Mouse (Mus musculus) monocyte, adult 5-6 weeks (primary cell): ENCODE data around the gene Ppl. TPM values are rescaled to one million over a fixed set of nuclear protein-coding genes. Genes with fewer than 3 reads are reported as not detected.
A peak's percentile ranks its signal among the peaks of the same experiment; 100 is the strongest.

ENCODE experiments used
- ATAC-seq: fragments of 153-309, 156-312 bp; replicated peaks from 2 replicates; pipeline ENCODE4 v1.8.0; 2017; ENCODE audit warnings: mild to moderate bottlenecking; ENCODE audit not compliant: low TSS enrichment, insufficient number of reproducible peaks, severe bottlenecking, poor library complexity, low FRiP score
- total RNA-seq: library from RNA; stranded (forward); fragments of 200-1000, 200-491, 200-594 nt; gene quantifications from 3 replicates; pipeline ENCODE4 v1.2.3, GENCODE M21; 2017

Gene Ppl
- total RNA-seq, 1 experiment from 2014 or later: 0.29 TPM

- peak; percentile 40; the same call in 1 of the 2 replicates for ATAC-seq
Measured at GRCm38 (mm10) chr16:5050251-5051110, 81.7 kb downstream of the Ppl start.

GRCm38 (mm10) chr16:5049774-5050234, 82.4 kb downstream of the Ppl start, which contains the start of the genes Glyr1 and Ubn1:
Gene Glyr1, minus strand, starts transcription at chr16:5049863.
Gene Ubn1, plus strand, starts transcription at chr16:5050057.
- peak; percentile 91 for ATAC-seq

- ATAC-seq: peak; percentile 60
Measured at GRCm38 (mm10) chr16:5049182-5049773, 82.9 kb downstream of the Ppl start.

- no peak for ATAC-seq
Measured at GRCm38 (mm10) chr16:5045322-5045721, 86.9 kb downstream of the Ppl start.

GRCm38 (mm10) chr16:5036649-5037234, 95.5 kb downstream of the Ppl start:
- no peak for ATAC-seq

Other genes starting within 250 kb of the Ppl start
- gene Mgrn1, start 246.2 kb downstream of the Ppl start, total RNA-seq: 29.3 to 42.2 TPM (median 41.6 TPM) in 3 replicates
- gene Nudt16l1, start 193.7 kb downstream of the Ppl start, total RNA-seq: 12.0 to 18.7 TPM (median 17.1 TPM) in 3 replicates
- gene Anks3, start 168.2 kb downstream of the Ppl start, total RNA-seq: 54.3 to 76.7 TPM (median 64.0 TPM) in 3 replicates
- gene Sept12, start 134.6 kb downstream of the Ppl start, total RNA-seq: not detected in 3 replicates
- not detected in 3 replicates for gene Smim22, start 125.1 kb downstream of the Ppl start, total RNA-seq
- gene Rogdi, start 118.9 kb downstream of the Ppl start, total RNA-seq: 16.4 to 45.3 TPM (median 35.2 TPM) in 3 replicates
- 129 to 168 TPM (median 139 TPM) in 3 replicates for gene Glyr1, start 82.6 kb downstream of the Ppl start, total RNA-seq
- gene Ubn1, start 82.4 kb downstream of the Ppl start, total RNA-seq: 55.2 to 74.4 TPM (median 61.2 TPM) in 3 replicates
- gene Sec14l5, start 14.7 kb upstream of the Ppl start, total RNA-seq: 0.19 TPM in 1 of 3 replicates, not detected in the others
- gene Nagpa, start 71.6 kb upstream of the Ppl start, total RNA-seq: 66.9 to 77.6 TPM (median 67.0 TPM) in 3 replicates
- gene AU021092, start 89.9 kb upstream of the Ppl start, total RNA-seq: not detected in 3 replicates
- gene Alg1, start 101.2 kb upstream of the Ppl start, total RNA-seq: 22.9 to 28.0 TPM (median 23.8 TPM) in 3 replicates
- gene Eef2kmt, start 123.6 kb upstream of the Ppl start, total RNA-seq: 3.8 to 19.9 TPM (median 13.2 TPM) in 3 replicates